Mouse (Mus musculus) limb, embryonic 12.5 days (tissue): ENCODE measurements around the gene Rtn3. TPM values are rescaled to one million over a fixed set of nuclear protein-coding genes. Genes with fewer than 3 reads are reported as not detected.
A peak's percentile ranks its signal among the peaks of the same experiment; 100 is the strongest.

Experiments
- ATAC-seq: fragments of 200-750 bp; cut with Nextera tagmentation; 2 replicates; pipeline ENCODE4 v1.8.0; 2017; ENCODE audit warnings: low read depth, moderate TSS enrichment; ENCODE audit not compliant: insufficient number of reproducible peaks, insufficient read depth, low FRiP score, low TSS enrichment
- H3K27ac ChIP-seq: fragments of 300-500 bp; sonication (generic); 2 replicates; pipeline ENCODE4 v1.5.1; 2016; ENCODE audit warnings: mild to moderate bottlenecking, moderate library complexity
- H3K27me3 ChIP-seq: fragments of 300-500 bp; sonication (generic); 2 replicates; pipeline ENCODE4 v1.6.1; 2016; ENCODE audit warnings: mild to moderate bottlenecking, moderate library complexity
- H3K36me3 ChIP-seq: fragments of 300-500 bp; sonication (generic); 2 replicates; pipeline ENCODE4 v1.6.1; 2016; ENCODE audit warnings: mild to moderate bottlenecking, moderate library complexity
- H3K4me1 ChIP-seq: fragments of 300-500 bp; sonication (generic); replicated peaks from 2 replicates; pipeline ENCODE4 v1.6.1; 2016
- H3K4me2 ChIP-seq: fragments of 300-500 bp; sonication (generic); 2 replicates; pipeline ENCODE4 v1.6.1; 2016; ENCODE audit warnings: mild to moderate bottlenecking, moderate library complexity
- H3K4me3 ChIP-seq: fragments of 300-500 bp; sonication (generic); replicated peaks from 2 replicates; pipeline ENCODE4 v1.5.1; 2016; ENCODE audit warnings: mild to moderate bottlenecking
- H3K9ac ChIP-seq: fragments of 300-500 bp; sonication (generic); replicated peaks from 2 replicates; pipeline ENCODE4 v1.6.1; 2016; ENCODE audit warnings: mild to moderate bottlenecking, moderate library complexity
- H3K9me3 ChIP-seq: fragments of 300-500 bp; sonication (generic); 2 replicates; pipeline ENCODE4 v1.6.1; 2016; ENCODE audit warnings: mild to moderate bottlenecking, moderate library complexity
- WGBS: fragments of 180-500 bp; shearing (Covaris S2); methylation state at CpG from one replicate; pipeline ENCODE4 v1.1.7; 2016; 5-methylcytosine and 5-hydroxymethylcytosine counted together
- polyA plus RNA-seq: library from polyadenylated mRNA; unstranded; fragments of >200 nt; fragmentation: Nextera tagmentation; extraction: Ambion mirVana; gene quantifications from 2 replicates; pipeline ENCODE4 v1.2.1, GENCODE M21; 2016

Gene Rtn3
- polyA plus RNA-seq, 1 experiment from 2014 or later = 99.6 TPM

DNA sequence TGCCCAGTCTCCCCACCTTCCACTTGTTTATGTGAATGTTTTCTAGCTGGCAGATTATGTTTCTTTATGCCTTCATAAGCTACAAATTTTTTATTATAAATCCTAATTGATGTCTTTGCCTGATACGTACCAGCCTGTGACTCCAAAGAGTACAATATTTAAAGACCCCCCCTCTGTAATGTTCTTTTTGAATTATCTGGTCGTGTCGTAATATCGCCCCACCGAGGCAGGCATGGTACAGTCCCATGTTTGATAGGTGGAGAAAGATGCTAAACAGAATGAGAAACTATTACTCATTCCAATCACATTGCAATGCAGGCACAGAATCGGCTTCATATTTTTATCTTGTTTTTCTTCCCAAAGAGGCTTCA, 416 bp upstream of the Rtn3 start:
- Histone ChIP-seq H3K27ac (peak overlapping the region; percentile 99), H3K27me3 (no peaks in the 10 kb centered on the region), H3K4me2 (peak overlapping the region; percentile 72), H3K4me3 (peak overlapping the region; percentile 98), H3K36me3 (no peaks in the 10 kb centered on the region), H3K9me3 (no peaks in the 10 kb centered on the region), H3K4me1 (peaks cover 8% of the 10 kb centered on the region; the same call in 1 of the 2 replicates), H3K9ac (peak overlapping the region; percentile 93; the same call in 1 of the 2 replicates)
- WGBS = 3% methylated on average over 6 of the region's 6 CpGs
- ATAC-seq = peak; percentile 35; the same call in 1 of the 2 replicates

DNA sequence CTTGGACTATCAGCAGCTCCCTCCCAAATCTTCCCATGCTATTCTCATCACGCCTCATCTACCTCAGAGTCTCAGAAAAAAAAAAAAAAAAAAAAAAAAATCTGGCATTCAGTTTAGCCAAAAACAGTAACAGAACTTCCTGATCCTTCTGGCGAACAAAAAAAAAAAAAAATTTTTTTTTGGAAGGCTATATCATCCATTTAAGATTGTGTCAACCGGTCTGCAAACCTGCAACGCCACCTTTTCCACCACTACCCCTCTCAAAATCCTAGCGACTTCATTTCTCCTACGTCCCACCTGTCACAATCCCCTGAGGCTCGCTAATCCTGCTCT, 849 bp downstream of the Rtn3 start:
- WGBS = 0% methylated on average over 7 of the region's 7 CpGs
- Histone ChIP-seq H3K4me2 (peak overlapping the region; percentile 72), H3K9me3 (no peaks in the 10 kb centered on the region), H3K9ac (peak overlapping the region; percentile 93), H3K27ac (peak overlapping the region; percentile 99; the same call in 1 of the 2 replicates), H3K4me3 (peak overlapping the region; percentile 98), H3K4me1 (peaks cover 8% of the 10 kb centered on the region; the same call in 1 of the 2 replicates), H3K36me3 (peaks cover under 1% of the 10 kb centered on the region; the same call in 1 of the 2 replicates), H3K27me3 (no peaks in the 10 kb centered on the region)
- no peak for ATAC-seq

DNA sequence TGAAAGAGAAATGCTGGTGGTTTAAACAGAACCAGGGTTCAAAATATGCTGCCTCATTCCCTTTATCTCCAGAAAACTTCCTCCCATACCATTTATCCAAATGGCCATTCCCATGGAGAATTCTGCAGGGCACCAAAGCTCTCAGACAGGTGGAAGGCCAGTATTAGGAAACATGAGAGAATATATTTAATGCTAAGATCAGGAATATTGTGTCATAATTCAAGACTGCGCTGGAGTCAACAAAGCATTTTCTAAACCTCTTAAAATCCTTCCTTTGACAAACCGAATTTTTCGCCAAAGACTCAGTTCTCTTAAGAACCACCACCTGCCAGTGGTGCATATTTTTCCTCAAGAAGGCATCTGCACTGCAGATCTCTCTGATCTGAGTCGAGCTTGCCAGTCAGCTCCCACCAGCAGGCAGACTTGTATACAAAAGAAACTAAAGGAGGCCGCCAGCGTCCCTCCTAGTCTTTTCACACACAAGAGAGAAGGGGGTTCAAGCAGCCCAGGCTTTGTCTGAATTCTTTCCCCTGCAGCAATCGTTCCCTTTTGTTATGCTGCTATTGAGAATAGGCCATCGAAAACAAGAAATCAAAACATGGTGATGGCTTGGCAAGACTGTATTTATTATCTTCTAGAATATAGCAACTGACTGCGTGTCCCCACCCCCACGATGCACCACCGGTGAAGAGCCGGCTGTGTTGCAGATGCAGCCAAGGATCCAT, 1.4 kb downstream of the Rtn3 start:
- Histone ChIP-seq H3K27me3 (no peaks in the 10 kb centered on the region), H3K4me2 (peak overlapping the region; percentile 72), H3K27ac (peak overlapping the region; percentile 59; the same call in 1 of the 2 replicates), H3K9ac (peak overlapping the region; percentile 93), H3K4me1 (peaks cover 8% of the 10 kb centered on the region; the same call in 1 of the 2 replicates), H3K36me3 (peaks cover 6% of the 10 kb centered on the region), H3K4me3 (peak overlapping the region; percentile 98), H3K9me3 (no peaks in the 10 kb centered on the region)
- ATAC-seq = no peak
- 7% methylated on average over 12 of the region's 12 CpGs for WGBS

DNA sequence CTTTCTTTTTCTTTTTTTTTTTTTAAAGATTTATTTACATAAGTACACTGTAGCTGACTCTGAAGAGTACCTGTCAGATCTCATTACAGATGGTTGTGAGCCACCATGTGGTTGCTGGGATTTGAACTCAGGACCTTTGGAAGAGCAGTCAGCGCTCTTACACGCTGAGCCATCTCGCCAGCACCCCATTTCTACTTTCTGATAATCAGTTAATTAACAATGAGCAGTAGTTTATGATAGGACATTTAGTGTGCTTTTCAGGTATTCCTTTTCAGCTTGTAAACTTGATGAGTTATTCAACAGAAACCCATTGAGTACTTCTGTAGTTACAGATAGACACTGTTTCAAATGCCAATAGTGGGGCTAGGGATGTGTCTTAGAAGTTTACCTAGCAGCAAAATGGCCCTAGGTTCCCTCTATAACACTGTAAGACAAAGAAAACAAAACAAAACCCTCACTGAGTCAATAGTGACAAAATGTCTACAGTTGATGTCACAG, 3.3 kb downstream of the Rtn3 start:
- peaks cover 6% of the 10 kb centered on the region for H3K36me3 ChIP-seq
- H3K4me1 ChIP-seq = peaks cover 8% of the 10 kb centered on the region; the same call in 1 of the 2 replicates
- no peaks in the 10 kb centered on the region for H3K27me3 ChIP-seq
- no peak for ATAC-seq
- no peak overlapping the region for H3K9ac ChIP-seq
- no peak overlapping the region for H3K4me2 ChIP-seq
- H3K9me3 ChIP-seq = no peaks in the 10 kb centered on the region
- WGBS = 93% methylated on average over 3 of the region's 3 CpGs
- H3K4me3 ChIP-seq = no peak overlapping the region
- H3K27ac ChIP-seq = no peak overlapping the region

DNA sequence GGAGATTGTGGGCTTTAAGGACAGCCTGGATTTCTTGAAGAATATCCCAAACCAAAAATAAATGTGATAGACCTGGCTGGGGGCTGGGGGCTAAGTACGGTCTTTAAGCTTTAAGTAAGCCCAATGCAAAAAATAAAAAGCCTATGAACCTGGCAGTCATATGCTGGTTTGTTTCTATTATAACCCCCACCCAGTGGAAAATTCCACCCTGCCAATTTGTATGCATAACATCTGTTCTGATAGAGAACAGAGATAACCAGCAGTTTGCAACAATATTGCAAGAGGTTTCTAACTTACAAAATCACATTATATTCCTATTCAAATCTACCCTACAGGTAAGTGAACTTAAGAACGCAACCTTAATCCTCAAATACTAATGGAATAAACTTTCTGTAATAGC, 12.4 kb downstream of the Rtn3 start:
- no peak for ATAC-seq
- Histone ChIP-seq H3K9me3 (no peaks in the 10 kb centered on the region), H3K27me3 (no peaks in the 10 kb centered on the region), H3K4me2 (no peak overlapping the region), H3K4me3 (no peak overlapping the region), H3K36me3 (peaks cover 35% of the 10 kb centered on the region), H3K4me1 (no peaks in the 10 kb centered on the region), H3K9ac (no peak overlapping the region), H3K27ac (no peak overlapping the region)
- 93% methylated on average over 2 of the region's 2 CpGs for WGBS

GRCm38 (mm10) chr19:7467915-7468314, 15.2 kb downstream of the Rtn3 start:
- H3K4me1 ChIP-seq = no peaks in the 10 kb centered on the region
- no peak for ATAC-seq
- no peak overlapping the region for H3K4me2 ChIP-seq
- no peak overlapping the region for H3K27ac ChIP-seq
- no peak overlapping the region for H3K9ac ChIP-seq
- peaks cover 19% of the 10 kb centered on the region; the same call in 1 of the 2 replicates for H3K36me3 ChIP-seq
- H3K4me3 ChIP-seq = no peak overlapping the region
- H3K27me3 ChIP-seq = no peaks in the 10 kb centered on the region
- no peaks in the 10 kb centered on the region for H3K9me3 ChIP-seq

GRCm38 (mm10) chr19:7459370-7459769, 23.7 kb downstream of the Rtn3 start:
- 90% methylated on average over 2 of the region's 2 CpGs for WGBS
- no peaks in the 10 kb centered on the region for H3K4me1 ChIP-seq
- peaks cover 14% of the 10 kb centered on the region; the same call in 1 of the 2 replicates for H3K36me3 ChIP-seq
- no peak overlapping the region for H3K4me2 ChIP-seq
- ATAC-seq = no peak
- no peak overlapping the region for H3K4me3 ChIP-seq
- H3K27ac ChIP-seq = no peak overlapping the region
- H3K27me3 ChIP-seq = no peaks in the 10 kb centered on the region
- no peak overlapping the region for H3K9ac ChIP-seq
- no peaks in the 10 kb centered on the region for H3K9me3 ChIP-seq

- Histone ChIP-seq H3K9ac (no peak overlapping the region), H3K9me3 (no peaks in the 10 kb centered on the region), H3K4me3 (no peak overlapping the region), H3K4me1 (no peaks in the 10 kb centered on the region), H3K4me2 (no peak overlapping the region), H3K27ac (no peak overlapping the region), H3K36me3 (peaks cover 14% of the 10 kb centered on the region; the same call in 1 of the 2 replicates), H3K27me3 (no peaks in the 10 kb centered on the region)
- no peak for ATAC-seq
Measured at GRCm38 (mm10) chr19:7458901-7459300, 24.2 kb downstream of the Rtn3 start.

GRCm38 (mm10) chr19:7456803-7457202, 26.3 kb downstream of the Rtn3 start:
- H3K27me3 ChIP-seq = no peaks in the 10 kb centered on the region
- H3K4me2 ChIP-seq = no peak overlapping the region
- H3K27ac ChIP-seq = no peak overlapping the region
- no peak overlapping the region for H3K9ac ChIP-seq
- ATAC-seq = no peak
- no peak overlapping the region for H3K4me3 ChIP-seq
- no peaks in the 10 kb centered on the region for H3K9me3 ChIP-seq
- 44% methylated on average over 2 of the region's 2 CpGs for WGBS
- peaks cover 14% of the 10 kb centered on the region; the same call in 1 of the 2 replicates for H3K36me3 ChIP-seq
- H3K4me1 ChIP-seq = no peaks in the 10 kb centered on the region

GRCm38 (mm10) chr19:7445596-7445995, 37.5 kb downstream of the Rtn3 start:
- H3K9ac ChIP-seq = no peak overlapping the region
- no peaks in the 10 kb centered on the region for H3K27me3 ChIP-seq
- H3K4me2 ChIP-seq = no peak overlapping the region
- no peaks in the 10 kb centered on the region for H3K9me3 ChIP-seq
- 97% methylated on average over 1 of the region's 1 CpGs for WGBS
- no peak overlapping the region for H3K27ac ChIP-seq
- peaks cover 7% of the 10 kb centered on the region for H3K4me1 ChIP-seq
- H3K36me3 ChIP-seq = peaks cover 19% of the 10 kb centered on the region; the same call in 1 of the 2 replicates
- no peak overlapping the region for H3K4me3 ChIP-seq
- ATAC-seq = no peak

- Histone ChIP-seq H3K9me3 (no peaks in the 10 kb centered on the region), H3K36me3 (peaks cover 19% of the 10 kb centered on the region; the same call in 1 of the 2 replicates), H3K27me3 (no peaks in the 10 kb centered on the region), H3K4me3 (no peak overlapping the region), H3K27ac (no peak overlapping the region), H3K4me1 (peaks cover 10% of the 10 kb centered on the region), H3K9ac (no peak overlapping the region), H3K4me2 (no peak overlapping the region)
- WGBS = 96% methylated on average over 2 of the region's 2 CpGs
- ATAC-seq = no peak
Measured at GRCm38 (mm10) chr19:7445105-7445504, 38.0 kb downstream of the Rtn3 start.
